Mouse (Mus musculus) midbrain, embryonic 16.5 days (tissue): ENCODE results near the gene Tbx5. TPM values are rescaled to one million over a fixed set of nuclear protein-coding genes. Genes with fewer than 3 reads are reported as not detected.

ENCODE experiments used
- polyA plus RNA-seq: library from polyadenylated mRNA; unstranded; fragments of >200 nt; fragmentation: Nextera tagmentation; extraction: Ambion mirVana; gene quantifications from 2 replicates; pipeline ENCODE4 v1.2.1, GENCODE M21; 2015

Tbx5 gene
- polyA plus RNA-seq, 1 experiment from 2014 or later: not detected

Other genes starting within 250 kb of the Tbx5 start
- 2.4 and 3.4 TPM in 2 replicates for gene Tbx3, start 162.0 kb upstream of the Tbx5 start, polyA plus RNA-seq